Mouse (Mus musculus): ENCODE measurements at regions not wholly inside any gene's neighbourhood (a gene's known extent, or its start where the extent isn't known, plus 50 kb on each side); places are given as distances from the start of the nearest gene placed in this dataset.

GRCm38 (mm10) chr2:50833791-50834190 lies 315.1 kb downstream of the Rnd3 start:
- DNase-seq (ENCODE audit: low read depth, low spot score): no peak

GRCm38 (mm10) chr2:50832471-50832870 lies 316.4 kb downstream of the Rnd3 start:
- no peak for DNase-seq (ENCODE audit: low read depth, low spot score)

- peak; percentile 46 for DNase-seq (ENCODE audit: low read depth, low spot score)
Measured at GRCm38 (mm10) chr2:50830056-50830720, 318.7 kb downstream of the Rnd3 start.

GRCm38 (mm10) chr2:50827097-50827496 lies 321.8 kb downstream of the Rnd3 start:
- DNase-seq (ENCODE audit: low read depth, low spot score): no peak

- DNase-seq (ENCODE audit: low read depth, low spot score): no peak
Measured at GRCm38 (mm10) chr2:50826537-50826936, 322.4 kb downstream of the Rnd3 start.

- no peak for DNase-seq (ENCODE audit: low read depth, low spot score)
Measured at GRCm38 (mm10) chr2:50825626-50826025, 323.3 kb downstream of the Rnd3 start.

GRCm38 (mm10) chr2:50824782-50825181 lies 324.1 kb downstream of the Rnd3 start:
- no peak for DNase-seq (ENCODE audit: low read depth, low spot score)

GRCm38 (mm10) chr2:50822738-50823137 lies 326.2 kb downstream of the Rnd3 start:
- DNase-seq (ENCODE audit: low read depth, low spot score): no peak

GRCm38 (mm10) chr2:50819305-50819665 lies 329.6 kb downstream of the Rnd3 start:
- DNase-seq (ENCODE audit: low read depth, low spot score): no peak

- no peak for DNase-seq (ENCODE audit: low read depth, low spot score)
Measured at GRCm38 (mm10) chr2:50818557-50819304, 330.2 kb downstream of the Rnd3 start.

- DNase-seq (ENCODE audit: low read depth, low spot score): no peak
Measured at GRCm38 (mm10) chr2:50816364-50816763, 332.5 kb downstream of the Rnd3 start.

GRCm38 (mm10) chr2:50815541-50815940 lies 333.4 kb downstream of the Rnd3 start:
- no peak for DNase-seq (ENCODE audit: low read depth, low spot score)

- DNase-seq (ENCODE audit: low read depth, low spot score): no peak
Measured at GRCm38 (mm10) chr2:50813568-50814461, 335.1 kb downstream of the Rnd3 start.

- DNase-seq (ENCODE audit: low read depth, low spot score): no peak
Measured at GRCm38 (mm10) chr2:50812296-50812695, 336.6 kb downstream of the Rnd3 start.

- no peak for DNase-seq (ENCODE audit: low read depth, low spot score)
Measured at GRCm38 (mm10) chr2:50810336-50811066, 338.4 kb downstream of the Rnd3 start.

GRCm38 (mm10) chr2:50809823-50810222 lies 339.1 kb downstream of the Rnd3 start:
- DNase-seq (ENCODE audit: low read depth, low spot score): no peak

GRCm38 (mm10) chr2:50807162-50807960 lies 341.6 kb downstream of the Rnd3 start:
- DNase-seq (ENCODE audit: low read depth, low spot score): no peak

- DNase-seq (ENCODE audit: low read depth, low spot score): no peak
Measured at GRCm38 (mm10) chr2:50805645-50806044, 343.3 kb downstream of the Rnd3 start.

GRCm38 (mm10) chr2:50796087-50796486 lies 352.8 kb downstream of the Rnd3 start:
- DNase-seq (ENCODE audit: low read depth, low spot score): no peak

GRCm38 (mm10) chr2:50793616-50794015 lies 355.3 kb downstream of the Rnd3 start:
- no peak for DNase-seq (ENCODE audit: low read depth, low spot score)

- no peak for DNase-seq (ENCODE audit: low read depth, low spot score)
Measured at GRCm38 (mm10) chr2:50793067-50793466, 355.8 kb downstream of the Rnd3 start.

Data from R1 (cell line).